Mouse (Mus musculus): ENCODE measurements around the gene Zfp629.

DNA sequence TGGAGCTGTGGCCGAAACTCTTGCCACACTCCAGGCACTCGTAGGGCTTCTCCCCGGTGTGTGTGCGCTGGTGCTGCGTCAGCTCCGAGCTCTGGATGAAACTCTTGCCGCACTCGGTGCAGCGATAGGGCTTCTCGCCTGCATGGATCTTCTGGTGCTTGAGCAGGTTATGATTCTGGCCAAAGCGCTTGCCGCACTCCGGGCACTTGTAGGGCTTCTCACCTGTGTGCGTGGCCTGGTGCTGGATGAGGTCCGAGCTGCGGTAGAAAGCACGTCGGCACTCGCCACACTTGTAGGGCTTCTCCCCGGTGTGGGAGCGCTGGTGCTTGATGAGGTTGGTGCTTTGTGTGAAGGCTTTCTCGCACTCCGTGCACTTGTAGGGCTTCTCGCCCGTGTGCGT, 4.0 kb downstream of the Zfp629 start:
- TF ChIP-seq CTCF (conservative IDR thresholded peaks at IDR 0.05; ENCODE audit: low read length), result no peak
- no peak for TF ChIP-seq POU5F1 (IDR thresholded peaks at IDR 0.05; ENCODE audit: borderline replicate concordance, low read length)
- no peak for TF ChIP-seq NANOG (IDR thresholded peaks at IDR 0.05; ENCODE audit: borderline replicate concordance, low read length)

Data from E14TG2a.4 (cell line).